Mouse (Mus musculus): ENCODE results near the gene Alg2. TPM values are rescaled to one million over a fixed set of nuclear protein-coding genes. Genes with fewer than 3 reads are reported as not detected.

Gene Alg2
- polyA plus RNA-seq, 1 experiment from 2014 or later = 34.6 TPM

DNA sequence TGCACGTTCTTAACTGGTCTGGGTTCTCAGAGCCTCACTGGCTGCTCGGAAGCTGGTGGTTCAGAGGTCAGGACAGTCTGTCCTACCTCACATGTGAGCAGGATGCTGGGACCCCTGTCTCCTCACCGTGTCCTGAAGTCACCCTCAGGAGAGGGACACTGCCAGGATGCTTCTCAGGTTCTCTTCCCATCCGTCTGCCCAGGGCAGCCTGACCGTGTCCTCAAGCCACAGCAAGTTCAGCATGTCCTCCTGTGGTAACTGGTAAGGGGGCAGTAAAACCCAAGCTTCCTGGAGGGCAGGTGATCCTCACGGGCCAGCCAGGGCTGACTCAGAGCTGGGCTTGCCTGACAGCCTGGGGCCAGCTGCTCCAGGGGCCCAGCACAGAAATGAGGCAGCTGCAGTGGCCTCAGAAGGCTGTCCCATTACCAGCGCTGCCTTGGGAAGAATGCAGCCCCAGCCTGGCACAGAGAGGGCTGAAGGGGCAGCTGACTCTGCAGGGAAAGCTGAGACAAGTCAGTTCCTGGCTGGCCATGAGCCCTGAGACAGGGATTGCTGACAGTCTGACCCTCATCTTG lies 23.8 kb upstream of the Alg2 start:
- ATAC-seq (replicated peaks; ENCODE audit: insufficient number of reproducible peaks, low FRiP score, low TSS enrichment) = no peak
- 65% methylated on average over 7 of the region's 7 CpGs for WGBS (ENCODE audit: insufficient replicate concordance)
- Histone ChIP-seq H3K9me3 (replicated peaks; ENCODE audit: control insufficient read depth, low read length) (no peaks in the 10 kb centered on the region), H3K4me1 (ENCODE audit: control insufficient read depth, insufficient read depth, low read length) (no peaks in the 10 kb centered on the region), H3K36me3 (ENCODE audit: control insufficient read depth, insufficient read depth, low read length) (no peaks in the 10 kb centered on the region), H3K27me3 (ENCODE audit: control insufficient read depth, insufficient read depth, low read length) (no peaks in the 10 kb centered on the region), H3K27ac (ENCODE audit: low read depth, low read length) (no peak overlapping the region), H3K9ac (ENCODE audit: low read depth, low read length) (no peak overlapping the region; the same call in 1 of the 2 replicates), H3K4me3 (ENCODE audit: low read depth, low read length) (no peak overlapping the region), H3K4me2 (no peak overlapping the region)

DNA sequence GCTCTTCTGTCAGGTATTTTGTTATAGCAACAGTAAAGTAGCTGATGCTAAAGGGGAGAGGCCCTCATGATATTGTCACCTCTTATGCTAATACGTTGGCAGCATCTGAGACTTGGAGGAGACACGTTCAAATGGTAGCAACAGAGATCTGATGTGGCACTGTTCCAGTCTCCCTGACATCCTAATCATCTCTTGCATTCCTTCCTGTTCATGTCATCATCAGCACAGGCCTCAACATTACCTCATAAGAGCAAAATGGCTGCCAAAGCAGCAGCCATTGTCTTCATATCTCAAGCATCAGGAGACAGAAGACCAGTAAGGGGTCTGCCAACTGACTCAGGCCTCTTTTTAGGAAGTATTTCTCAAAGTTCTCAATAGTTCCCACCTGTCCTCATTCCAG lies 20.6 kb upstream of the Alg2 start:
- no peaks in the 10 kb centered on the region for H3K36me3 ChIP-seq (ENCODE audit: control insufficient read depth, insufficient read depth, low read length)
- H3K9ac ChIP-seq (ENCODE audit: low read depth, low read length) = no peak overlapping the region
- no peak overlapping the region for H3K4me2 ChIP-seq
- no peaks in the 10 kb centered on the region for H3K4me1 ChIP-seq (ENCODE audit: control insufficient read depth, insufficient read depth, low read length)
- no peak overlapping the region for H3K4me3 ChIP-seq (ENCODE audit: low read depth, low read length)
- 71% methylated on average over 2 of the region's 2 CpGs for WGBS (ENCODE audit: insufficient replicate concordance)
- H3K27ac ChIP-seq (ENCODE audit: low read depth, low read length) = no peak overlapping the region
- no peaks in the 10 kb centered on the region for H3K27me3 ChIP-seq (ENCODE audit: control insufficient read depth, insufficient read depth, low read length)
- H3K9me3 ChIP-seq (replicated peaks; ENCODE audit: control insufficient read depth, low read length) = no peaks in the 10 kb centered on the region
- no peak for ATAC-seq (replicated peaks; ENCODE audit: insufficient number of reproducible peaks, low FRiP score, low TSS enrichment)

DNA sequence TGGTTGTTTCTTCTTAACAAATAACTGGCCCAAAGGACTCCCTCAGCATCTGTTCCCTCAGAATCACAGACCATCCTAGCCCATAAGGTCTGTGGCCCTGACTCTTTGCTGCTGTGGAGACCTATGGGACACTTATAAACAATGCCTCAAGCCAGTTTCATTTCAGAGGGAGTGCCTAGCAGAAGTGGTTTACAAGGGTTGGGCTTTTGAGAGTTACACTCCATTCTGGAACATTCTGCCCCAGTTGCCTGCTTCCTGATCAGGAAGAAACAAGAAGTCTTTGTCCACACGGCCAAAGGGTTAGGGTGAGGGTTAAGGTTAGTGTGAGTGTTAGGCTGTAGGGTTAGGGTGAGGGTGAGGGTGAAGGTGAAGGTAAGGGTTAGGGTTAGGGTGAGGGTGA lies 20.0 kb upstream of the Alg2 start:
- H3K4me3 ChIP-seq (ENCODE audit: low read depth, low read length) = no peak overlapping the region
- no peaks in the 10 kb centered on the region for H3K36me3 ChIP-seq (ENCODE audit: control insufficient read depth, insufficient read depth, low read length)
- H3K27me3 ChIP-seq (ENCODE audit: control insufficient read depth, insufficient read depth, low read length) = no peaks in the 10 kb centered on the region
- no peak overlapping the region for H3K27ac ChIP-seq (ENCODE audit: low read depth, low read length)
- H3K9me3 ChIP-seq (replicated peaks; ENCODE audit: control insufficient read depth, low read length) = no peaks in the 10 kb centered on the region
- no peak overlapping the region for H3K9ac ChIP-seq (ENCODE audit: low read depth, low read length)
- WGBS (ENCODE audit: insufficient replicate concordance) = 73% methylated on average over 1 of the region's 1 CpGs
- H3K4me1 ChIP-seq (ENCODE audit: control insufficient read depth, insufficient read depth, low read length) = no peaks in the 10 kb centered on the region
- no peak for ATAC-seq (replicated peaks; ENCODE audit: insufficient number of reproducible peaks, low FRiP score, low TSS enrichment)
- no peak overlapping the region for H3K4me2 ChIP-seq

DNA sequence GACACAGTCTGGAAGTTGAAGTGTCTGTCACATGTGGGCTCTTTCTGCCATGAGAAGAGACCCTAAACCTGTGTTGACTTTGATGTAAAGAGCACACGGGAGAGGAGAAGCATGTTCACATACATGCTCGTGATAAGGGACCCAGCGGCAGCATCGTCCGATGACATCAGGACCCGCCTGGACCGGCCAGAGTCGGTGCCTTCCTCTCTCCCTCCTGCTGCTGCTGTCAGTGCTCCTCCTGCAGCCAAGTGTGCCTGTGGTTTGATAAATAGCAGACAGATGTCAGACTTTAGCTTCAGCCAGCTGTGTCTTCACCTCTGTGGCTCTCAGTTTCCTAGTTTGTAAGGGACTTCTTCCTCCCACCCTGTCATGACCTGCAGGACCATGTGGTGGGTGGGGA lies 19.3 kb upstream of the Alg2 start:
- no peaks in the 10 kb centered on the region for H3K9me3 ChIP-seq (replicated peaks; ENCODE audit: control insufficient read depth, low read length)
- ATAC-seq (replicated peaks; ENCODE audit: insufficient number of reproducible peaks, low FRiP score, low TSS enrichment) = no peak

DNA sequence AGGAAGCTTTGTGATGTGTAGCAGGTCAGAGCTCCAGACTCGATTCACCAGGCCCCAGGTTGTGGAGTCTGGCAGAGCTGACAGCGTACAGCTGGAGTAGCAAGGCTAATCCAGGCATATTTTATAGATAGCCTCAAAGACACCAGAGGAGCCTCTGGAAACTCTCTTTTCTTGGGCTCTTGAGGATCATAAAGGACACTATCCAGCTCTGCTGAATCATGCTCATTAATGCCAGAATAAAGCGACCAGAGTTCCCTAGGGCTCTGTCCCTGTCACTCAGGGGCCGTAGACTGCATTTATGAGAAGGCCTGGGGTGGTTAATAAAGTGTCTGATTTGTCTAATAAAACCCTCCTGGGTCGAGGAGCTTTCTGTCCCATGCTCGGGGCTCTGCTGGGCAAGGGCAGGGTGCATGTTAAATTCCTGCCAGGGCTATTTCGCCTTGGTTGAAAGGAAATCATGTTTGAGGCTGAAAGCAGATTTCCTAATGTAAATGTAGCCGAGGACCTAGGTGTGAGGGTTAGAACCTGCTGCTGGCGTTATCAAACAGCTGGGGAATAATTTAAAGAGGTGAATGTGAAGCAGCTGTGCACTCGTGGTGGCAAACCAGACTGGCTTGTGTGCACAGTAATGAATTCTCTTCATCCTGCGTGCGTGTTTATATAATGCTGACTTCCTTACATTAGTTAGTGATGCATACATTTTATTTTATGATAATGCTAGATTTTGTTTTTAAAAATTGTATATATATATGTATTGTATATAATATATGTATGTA lies 18.4 kb upstream of the Alg2 start:
- no peaks in the 10 kb centered on the region for H3K9me3 ChIP-seq (replicated peaks; ENCODE audit: control insufficient read depth, low read length)
- no peak overlapping the region for H3K4me2 ChIP-seq
- WGBS (ENCODE audit: insufficient replicate concordance) = 73% methylated on average over 12 of the region's 12 CpGs
- ATAC-seq (replicated peaks; ENCODE audit: insufficient number of reproducible peaks, low FRiP score, low TSS enrichment) = no peak
- no peak overlapping the region for H3K4me3 ChIP-seq (ENCODE audit: low read depth, low read length)
- no peaks in the 10 kb centered on the region for H3K4me1 ChIP-seq (ENCODE audit: control insufficient read depth, insufficient read depth, low read length)
- no peaks in the 10 kb centered on the region for H3K36me3 ChIP-seq (ENCODE audit: control insufficient read depth, insufficient read depth, low read length)
- H3K9ac ChIP-seq (ENCODE audit: low read depth, low read length) = no peak overlapping the region
- no peaks in the 10 kb centered on the region for H3K27me3 ChIP-seq (ENCODE audit: control insufficient read depth, insufficient read depth, low read length)
- no peak overlapping the region for H3K27ac ChIP-seq (ENCODE audit: low read depth, low read length)

More for the DNA sequence above, 19.3 kb upstream of the Alg2 start:
- H3K36me3 ChIP-seq (ENCODE audit: control insufficient read depth, insufficient read depth, low read length) = no peaks in the 10 kb centered on the region
- no peaks in the 10 kb centered on the region for H3K27me3 ChIP-seq (ENCODE audit: control insufficient read depth, insufficient read depth, low read length)
- H3K4me2 ChIP-seq = no peak overlapping the region
- H3K9ac ChIP-seq (ENCODE audit: low read depth, low read length) = no peak overlapping the region
- no peak overlapping the region for H3K4me3 ChIP-seq (ENCODE audit: low read depth, low read length)
- WGBS (ENCODE audit: insufficient replicate concordance) = 47% methylated on average over 8 of the region's 8 CpGs
- no peak overlapping the region for H3K27ac ChIP-seq (ENCODE audit: low read depth, low read length)
- H3K4me1 ChIP-seq (ENCODE audit: control insufficient read depth, insufficient read depth, low read length) = no peaks in the 10 kb centered on the region

DNA sequence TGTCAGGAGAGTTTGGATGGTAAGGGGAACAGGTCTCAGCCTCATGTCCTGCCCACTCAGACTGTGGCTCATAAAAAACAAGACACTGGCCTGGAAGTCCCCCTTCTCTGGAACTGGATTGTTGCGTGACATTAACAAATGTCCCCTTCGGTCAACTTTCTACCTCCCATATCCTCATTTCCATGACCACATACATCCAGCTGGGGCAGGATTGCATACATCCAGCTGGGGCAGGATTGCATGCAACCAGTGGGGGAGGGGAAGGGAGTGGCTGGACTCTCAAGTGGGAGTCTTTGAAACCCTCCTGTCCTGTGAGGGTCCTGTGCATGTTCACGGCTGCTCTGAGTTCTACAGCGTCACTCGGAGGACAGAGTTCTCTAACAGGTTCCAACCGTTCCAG lies 17.1 kb upstream of the Alg2 start:
- 79% methylated on average over 6 of the region's 6 CpGs for WGBS (ENCODE audit: insufficient replicate concordance)
- no peak overlapping the region for H3K27ac ChIP-seq (ENCODE audit: low read depth, low read length)
- H3K9ac ChIP-seq (ENCODE audit: low read depth, low read length) = no peak overlapping the region
- no peak for ATAC-seq (replicated peaks; ENCODE audit: insufficient number of reproducible peaks, low FRiP score, low TSS enrichment)
- H3K36me3 ChIP-seq (ENCODE audit: control insufficient read depth, insufficient read depth, low read length) = no peaks in the 10 kb centered on the region
- no peaks in the 10 kb centered on the region for H3K9me3 ChIP-seq (replicated peaks; ENCODE audit: control insufficient read depth, low read length)
- no peaks in the 10 kb centered on the region for H3K4me1 ChIP-seq (ENCODE audit: control insufficient read depth, insufficient read depth, low read length)
- no peak overlapping the region for H3K4me2 ChIP-seq
- H3K27me3 ChIP-seq (ENCODE audit: control insufficient read depth, insufficient read depth, low read length) = no peaks in the 10 kb centered on the region
- H3K4me3 ChIP-seq (ENCODE audit: low read depth, low read length) = no peak overlapping the region

DNA sequence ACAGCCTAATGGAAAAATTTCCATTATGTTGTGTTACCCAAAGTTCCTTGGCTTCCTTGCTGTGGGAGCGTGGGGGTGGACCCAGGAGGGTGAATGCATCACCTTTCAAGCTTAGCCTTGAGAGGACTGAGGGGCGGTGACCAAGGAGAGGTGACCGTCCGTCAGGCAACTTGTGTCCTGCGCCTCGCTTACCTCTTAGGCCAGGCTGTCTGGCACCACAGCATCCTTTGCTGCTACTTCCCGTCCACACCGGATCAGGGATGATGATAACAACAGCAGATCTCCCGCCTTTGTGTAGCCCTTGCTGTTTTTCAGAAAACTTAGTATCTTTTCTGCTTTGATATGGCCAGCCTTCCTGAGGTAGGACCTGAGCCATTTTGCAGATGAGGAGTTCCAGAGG lies 6.4 kb upstream of the Alg2 start:
- Histone ChIP-seq H3K9ac (ENCODE audit: low read depth, low read length) (no peak overlapping the region), H3K9me3 (replicated peaks; ENCODE audit: control insufficient read depth, low read length) (no peaks in the 10 kb centered on the region), H3K27me3 (ENCODE audit: control insufficient read depth, insufficient read depth, low read length) (no peaks in the 10 kb centered on the region), H3K36me3 (ENCODE audit: control insufficient read depth, insufficient read depth, low read length) (peaks cover 28% of the 10 kb centered on the region), H3K27ac (ENCODE audit: low read depth, low read length) (no peak overlapping the region), H3K4me3 (ENCODE audit: low read depth, low read length) (no peak overlapping the region), H3K4me2 (no peak overlapping the region), H3K4me1 (ENCODE audit: control insufficient read depth, insufficient read depth, low read length) (peaks cover 1% of the 10 kb centered on the region; the same call in 1 of the 2 replicates)
- ATAC-seq (replicated peaks; ENCODE audit: insufficient number of reproducible peaks, low FRiP score, low TSS enrichment) = no peak
- 95% methylated on average over 9 of the region's 9 CpGs for WGBS (ENCODE audit: insufficient replicate concordance)

DNA sequence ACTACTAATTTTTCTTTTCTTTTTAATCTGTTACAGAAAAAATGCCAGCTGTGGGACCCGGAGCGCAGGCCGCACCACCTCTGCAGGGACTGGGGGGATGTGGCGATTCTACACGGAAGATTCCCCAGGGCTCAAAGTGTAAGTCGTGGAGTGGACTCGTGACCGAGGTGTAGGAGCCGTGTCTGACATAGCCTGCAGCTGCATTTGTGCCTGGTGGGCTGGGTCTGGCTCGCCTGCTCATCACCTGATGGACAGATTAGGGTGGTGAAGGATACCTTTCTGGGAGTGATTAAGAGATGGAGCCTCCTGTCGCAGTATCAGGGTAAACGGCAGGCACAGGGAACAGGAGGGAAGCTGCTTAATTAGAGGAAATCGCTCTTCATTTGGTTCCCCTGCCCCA lies 6.0 kb upstream of the Alg2 start:
- WGBS (ENCODE audit: insufficient replicate concordance) = 92% methylated on average over 13 of the region's 13 CpGs
- ATAC-seq (replicated peaks; ENCODE audit: insufficient number of reproducible peaks, low FRiP score, low TSS enrichment) = no peak
- Histone ChIP-seq H3K9me3 (replicated peaks; ENCODE audit: control insufficient read depth, low read length) (no peaks in the 10 kb centered on the region), H3K4me3 (ENCODE audit: low read depth, low read length) (no peak overlapping the region), H3K4me2 (no peak overlapping the region), H3K27ac (ENCODE audit: low read depth, low read length) (no peak overlapping the region), H3K4me1 (ENCODE audit: control insufficient read depth, insufficient read depth, low read length) (peaks cover 6% of the 10 kb centered on the region), H3K36me3 (ENCODE audit: control insufficient read depth, insufficient read depth, low read length) (peaks cover 28% of the 10 kb centered on the region), H3K9ac (ENCODE audit: low read depth, low read length) (no peak overlapping the region), H3K27me3 (ENCODE audit: control insufficient read depth, insufficient read depth, low read length) (no peaks in the 10 kb centered on the region)

DNA sequence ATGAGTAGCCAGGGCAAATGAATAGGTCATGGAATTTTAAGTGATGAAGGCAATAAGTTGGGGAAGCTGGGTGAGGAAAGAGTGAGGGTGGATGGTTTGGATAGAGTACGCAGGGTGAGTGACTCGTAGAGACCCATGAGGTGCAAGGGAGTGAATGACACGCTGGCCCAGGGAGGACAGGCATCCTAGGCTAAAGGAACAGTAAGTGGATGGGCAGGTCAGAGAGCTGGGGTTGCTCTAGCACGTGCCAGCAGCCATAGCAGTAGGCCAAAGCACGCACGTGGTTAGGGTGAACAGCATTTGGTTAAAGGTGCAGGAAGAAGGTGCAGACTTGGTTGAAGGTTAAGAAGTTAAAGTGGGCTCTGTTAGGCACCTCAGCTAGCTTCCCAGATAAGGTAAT lies 3.4 kb upstream of the Alg2 start:
- Histone ChIP-seq H3K4me2 (no peak overlapping the region), H3K36me3 (ENCODE audit: control insufficient read depth, insufficient read depth, low read length) (peaks cover 24% of the 10 kb centered on the region), H3K4me1 (ENCODE audit: control insufficient read depth, insufficient read depth, low read length) (peaks cover 9% of the 10 kb centered on the region), H3K9me3 (replicated peaks; ENCODE audit: control insufficient read depth, low read length) (no peaks in the 10 kb centered on the region), H3K27me3 (ENCODE audit: control insufficient read depth, insufficient read depth, low read length) (no peaks in the 10 kb centered on the region), H3K27ac (ENCODE audit: low read depth, low read length) (no peak overlapping the region), H3K9ac (ENCODE audit: low read depth, low read length) (no peak overlapping the region), H3K4me3 (ENCODE audit: low read depth, low read length) (no peak overlapping the region)
- WGBS (ENCODE audit: insufficient replicate concordance) = 87% methylated on average over 6 of the region's 6 CpGs
- no peak for ATAC-seq (replicated peaks; ENCODE audit: insufficient number of reproducible peaks, low FRiP score, low TSS enrichment)
